Mouse (Mus musculus): ENCODE measurements at regions not wholly inside any gene's neighbourhood (a gene's known extent, or its start where the extent isn't known, plus 50 kb on each side); places are given as distances from the start of the nearest gene placed in this dataset.

DNA sequence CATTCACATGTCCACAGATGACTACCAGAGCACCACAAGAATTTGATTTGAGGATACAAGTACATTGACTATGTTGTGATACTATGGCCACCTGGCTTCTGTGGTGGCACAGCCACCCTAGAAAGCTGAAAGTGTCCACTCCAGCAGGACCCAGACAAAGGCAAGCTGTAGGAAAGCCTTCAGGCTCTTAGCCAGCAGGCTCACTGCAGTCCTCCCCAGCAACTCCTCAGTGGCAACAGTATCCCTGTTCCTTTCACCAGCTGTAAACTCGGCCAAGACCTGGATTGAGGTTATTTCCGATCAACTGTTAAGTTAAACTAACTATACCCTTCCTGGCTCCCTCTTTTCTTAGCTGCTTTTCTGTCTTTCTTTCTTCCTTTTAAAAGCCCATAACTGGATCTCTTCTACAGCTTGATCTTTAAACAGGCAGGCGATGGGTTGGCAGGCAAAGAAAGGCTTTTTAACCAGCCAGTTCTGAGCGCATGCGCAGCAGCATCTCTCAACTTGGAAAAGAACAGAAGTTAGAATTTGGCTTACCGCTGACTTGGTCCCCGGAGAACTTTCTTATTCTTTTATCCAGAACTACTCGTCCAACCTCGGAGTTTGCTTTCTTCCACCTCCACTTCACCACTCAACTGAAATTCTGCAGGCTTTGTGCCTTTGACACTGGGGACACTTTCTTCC lies 202.5 kb upstream of the Nt5e start:
- CTCF ChIA-PET = interaction anchor here in 1 of 4 experiments (0.7 kb wide), 1 partner anchor 705 kb away, joined by 3 read pairs; no protein-coding TSS in a partner anchor
- POLR2A ChIA-PET = no interaction called here

DNA sequence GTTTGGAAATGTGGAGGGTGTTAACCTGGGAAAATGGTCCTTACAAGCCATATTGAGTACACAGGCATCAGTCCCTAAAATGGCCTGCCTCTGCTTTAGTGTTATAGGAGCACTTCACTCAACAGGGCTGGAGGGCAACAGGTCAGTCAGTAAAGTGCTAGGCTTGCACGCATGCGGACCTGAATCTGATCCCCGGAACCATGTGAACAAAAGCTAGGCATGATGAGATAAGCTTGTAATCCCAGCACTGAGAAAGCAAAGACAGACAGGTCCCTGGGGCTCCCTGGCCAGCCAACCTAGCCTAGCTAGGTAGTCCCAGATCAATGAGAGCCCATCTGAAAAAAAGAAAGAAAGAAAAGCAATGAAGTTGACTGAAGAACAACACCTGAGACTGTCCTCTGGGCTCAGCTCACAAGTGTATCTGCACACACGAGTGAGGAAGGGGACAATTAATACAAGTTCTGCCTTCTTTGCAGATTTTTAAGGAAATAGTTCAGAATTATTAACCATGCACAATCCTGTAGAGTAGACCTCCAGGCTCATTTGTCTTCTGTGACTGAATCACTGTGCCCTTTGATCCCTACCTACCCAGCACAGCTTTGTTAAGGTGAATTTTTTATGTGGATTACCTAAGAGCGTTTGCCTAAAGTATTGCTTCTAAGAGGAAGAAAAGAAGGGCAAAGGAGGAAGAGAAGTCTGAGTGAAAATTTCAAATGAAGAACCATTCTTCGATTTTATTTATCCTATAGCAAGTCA lies 163.8 kb upstream of the Nt5e start:
- CTCF ChIA-PET = no interaction called here
- POLR2A ChIA-PET = interaction anchor here in 1 of 4 experiments (0.6 kb wide), 1 partner anchor 1023 kb away, joined by 5 read pairs; no protein-coding TSS in a partner anchor

DNA sequence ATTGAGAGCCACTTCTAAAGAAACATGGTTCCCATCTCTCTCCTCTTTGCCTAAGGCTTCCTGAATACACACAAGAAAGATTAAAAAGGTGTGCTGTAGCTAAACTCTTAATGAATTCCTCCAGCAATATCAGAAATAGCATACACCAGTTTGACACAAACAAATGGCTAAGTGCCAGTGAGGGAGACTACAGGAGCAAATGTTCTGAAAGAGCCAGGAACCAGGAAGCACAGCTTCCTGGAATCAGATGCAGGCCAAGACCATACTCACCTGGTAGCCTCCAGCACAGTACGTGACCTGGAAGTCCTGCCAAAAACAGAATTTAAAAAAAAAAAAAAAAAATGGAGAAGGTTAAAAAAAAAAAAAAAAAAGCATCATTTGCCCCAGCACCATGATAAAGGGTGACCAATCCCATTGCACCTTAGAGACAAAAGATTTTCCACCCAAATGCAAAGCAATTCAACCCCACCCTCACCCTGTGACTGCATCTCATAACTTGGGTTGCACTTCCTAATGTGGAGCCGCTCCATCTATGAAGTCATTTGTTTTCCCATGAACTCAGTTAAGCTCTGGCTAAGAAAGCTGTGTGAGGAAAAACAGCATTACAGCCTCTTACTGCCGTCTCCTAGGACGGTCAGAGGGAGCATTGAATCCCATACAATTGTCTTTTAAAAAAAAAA lies 149.3 kb upstream of the Nt5e start:
- POLR2A ChIA-PET = interaction anchor here in 1 of 4 experiments (0.7 kb wide), 1 partner anchor 22 kb away, joined by 3 read pairs; no protein-coding TSS in a partner anchor

DNA sequence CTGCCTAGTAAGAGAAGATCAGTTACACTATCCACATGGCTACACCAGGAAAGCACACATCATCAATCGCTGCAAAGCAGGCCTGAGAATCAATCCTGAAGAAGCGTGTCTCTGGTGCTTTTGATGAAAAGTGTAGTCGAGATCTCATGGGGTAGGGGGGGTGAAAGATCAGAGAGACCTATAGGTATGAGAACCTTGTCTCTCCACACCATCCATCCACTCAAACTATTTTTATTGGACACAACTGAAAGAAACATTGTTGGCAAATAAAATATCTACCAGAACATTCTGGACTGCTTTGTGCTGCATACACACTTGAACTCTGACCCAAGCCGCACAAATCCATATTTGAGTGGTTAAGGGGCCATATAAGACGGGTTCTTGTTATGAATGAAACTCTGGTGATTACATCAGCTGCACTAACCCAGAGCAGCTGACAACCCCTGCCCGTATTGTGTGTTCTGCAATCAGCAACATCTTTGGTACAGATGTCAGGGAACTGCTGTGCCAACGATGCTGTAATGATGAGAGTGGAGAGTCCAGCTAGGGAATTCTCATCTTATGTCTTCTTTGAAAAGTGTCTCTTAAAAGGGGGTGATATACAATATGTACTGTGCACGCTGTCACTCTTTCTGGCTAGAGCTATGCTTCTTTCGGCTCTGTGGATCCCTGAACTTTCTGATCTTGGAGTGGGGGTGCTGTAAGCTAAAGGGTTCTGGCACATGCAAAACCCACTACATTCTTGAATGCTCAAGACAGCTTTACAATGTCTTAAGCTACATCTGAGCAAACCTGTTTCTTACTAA lies 145.6 kb upstream of the Nt5e start:
- POLR2A ChIA-PET = no interaction called here

More for the DNA sequence above, 149.3 kb upstream of the Nt5e start:
- CTCF ChIA-PET = no interaction called here

DNA sequence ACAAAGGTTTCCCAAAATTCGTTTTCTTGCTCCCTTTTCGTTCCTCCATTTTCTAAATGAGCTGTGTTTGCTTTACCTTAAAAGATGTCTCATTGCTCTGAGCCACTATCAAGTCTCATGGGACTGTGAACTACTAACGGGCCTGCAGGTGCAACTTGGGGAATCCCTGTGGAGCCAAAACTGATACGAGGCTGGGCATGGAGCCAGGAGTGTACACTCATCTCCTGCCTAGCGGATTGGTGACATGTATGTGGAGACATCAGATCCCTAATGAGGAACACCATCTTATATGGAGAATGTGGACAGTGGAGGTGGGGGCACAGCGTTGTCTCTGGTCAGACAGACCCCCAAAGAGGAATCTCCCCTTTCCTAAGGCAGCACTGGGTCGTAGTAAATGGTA lies 119.6 kb upstream of the Nt5e start:
- CTCF ChIA-PET = no interaction called here
- POLR2A ChIA-PET = no interaction called here

More for the DNA sequence above, 145.6 kb upstream of the Nt5e start:
- CTCF ChIA-PET = no interaction called here

DNA sequence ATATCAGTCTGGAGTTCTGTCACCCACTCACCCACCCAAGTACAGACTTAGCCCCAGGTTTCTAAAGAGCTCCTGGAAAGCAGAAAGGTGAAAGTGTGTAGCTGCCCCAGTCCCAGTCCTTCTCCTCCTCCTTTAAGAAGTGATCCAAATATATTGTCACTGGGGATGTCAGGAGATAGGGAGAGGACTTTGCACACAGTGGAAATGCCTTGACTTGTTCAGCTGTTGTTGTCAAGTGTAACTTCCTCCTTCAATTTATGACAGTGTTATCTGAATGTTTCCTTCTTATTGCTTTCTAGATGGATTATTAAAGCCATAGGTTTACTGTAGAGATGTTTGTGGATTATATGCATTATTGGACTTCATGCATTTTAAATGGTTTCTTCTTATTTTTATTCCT lies 119.0 kb upstream of the Nt5e start:
- CTCF ChIA-PET = no interaction called here
- POLR2A ChIA-PET = no interaction called here

DNA sequence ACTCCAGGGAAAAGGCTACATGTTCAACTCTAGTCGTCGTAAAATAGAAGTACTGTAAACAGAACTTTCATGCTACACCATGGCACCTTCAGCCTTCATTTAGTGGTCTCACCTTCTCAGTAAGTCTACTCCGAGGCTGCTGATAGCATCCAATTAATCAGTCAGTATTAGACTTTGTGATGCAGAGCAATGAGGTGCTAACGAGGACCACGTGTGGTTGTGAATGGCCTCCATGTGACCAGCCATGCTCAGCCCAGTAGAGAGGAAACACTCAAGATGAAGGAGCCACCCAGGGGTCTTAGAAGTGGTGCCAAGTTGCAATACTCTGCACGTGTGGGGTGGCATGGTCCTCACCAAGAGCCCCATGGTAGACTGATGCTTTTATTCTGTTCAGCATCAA lies 112.2 kb upstream of the Nt5e start:
- CTCF ChIA-PET = no interaction called here
- POLR2A ChIA-PET = no interaction called here

DNA sequence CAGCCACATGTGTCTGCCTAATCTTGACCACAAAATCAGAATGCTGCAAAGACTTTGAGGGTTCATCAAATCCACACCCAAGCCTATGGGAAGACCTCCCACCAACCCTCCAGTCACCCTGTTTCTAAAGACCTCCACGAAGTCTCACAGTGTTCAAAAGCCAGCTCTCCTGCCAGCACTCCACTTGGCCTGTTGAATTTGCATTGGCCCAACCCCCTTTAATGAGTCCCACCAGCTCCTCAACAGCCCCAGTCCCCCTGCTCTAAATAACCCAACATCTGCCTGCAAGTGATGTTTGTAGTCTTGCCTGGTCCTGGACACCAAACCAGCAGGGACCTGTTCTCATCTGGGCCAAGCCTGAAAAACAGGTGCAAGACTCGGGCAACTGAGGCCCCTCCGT lies 106.6 kb upstream of the Nt5e start:
- CTCF ChIA-PET = interaction anchor here in 3 of 4 experiments (0.5 to 1.6 kb wide), 7 partner anchors 8 to 802 kb away, joined by 3 to 5 read pairs (median 3); no protein-coding TSS in a partner anchor
- POLR2A ChIA-PET = interaction anchor here in 2 of 4 experiments (0.5 to 1.5 kb wide), 3 partner anchors 258 to 490 kb away, joined by 3 to 4 read pairs (median 3); no protein-coding TSS in a partner anchor

DNA sequence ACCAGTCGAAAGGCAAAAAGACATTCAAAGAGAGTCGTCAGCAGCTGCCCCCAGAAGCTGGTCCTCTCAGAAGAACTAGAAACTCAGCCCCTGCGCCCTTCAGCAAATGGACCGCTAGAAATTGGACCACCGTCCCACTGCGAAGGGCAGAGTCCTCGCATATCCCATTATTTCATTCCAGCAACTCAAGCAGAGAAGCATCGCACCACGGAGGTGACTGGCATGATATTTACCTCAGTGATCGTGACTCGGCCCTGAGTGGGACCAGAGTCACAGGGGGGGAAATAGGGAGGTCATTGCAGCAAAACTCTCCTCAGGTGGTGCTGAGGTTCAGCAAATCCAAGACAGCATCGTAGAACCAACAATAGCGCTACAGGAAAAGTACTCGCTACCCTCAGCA lies 105.7 kb upstream of the Nt5e start:
- POLR2A ChIA-PET = interaction anchor here in 2 of 4 experiments (0.5 to 0.7 kb wide), 3 partner anchors 257 to 538 kb away, joined by 3 read pairs; partner anchors contain the start of gene Syncrip (in 1 of the 2)
- CTCF ChIA-PET = interaction anchor here (0.5 to 1.6 kb wide), 17 partner anchors 11 to 802 kb away, joined by 3 to 8 read pairs (median 3); partner anchors contain the start of gene Tbx18 (in 1 of the 4)

DNA sequence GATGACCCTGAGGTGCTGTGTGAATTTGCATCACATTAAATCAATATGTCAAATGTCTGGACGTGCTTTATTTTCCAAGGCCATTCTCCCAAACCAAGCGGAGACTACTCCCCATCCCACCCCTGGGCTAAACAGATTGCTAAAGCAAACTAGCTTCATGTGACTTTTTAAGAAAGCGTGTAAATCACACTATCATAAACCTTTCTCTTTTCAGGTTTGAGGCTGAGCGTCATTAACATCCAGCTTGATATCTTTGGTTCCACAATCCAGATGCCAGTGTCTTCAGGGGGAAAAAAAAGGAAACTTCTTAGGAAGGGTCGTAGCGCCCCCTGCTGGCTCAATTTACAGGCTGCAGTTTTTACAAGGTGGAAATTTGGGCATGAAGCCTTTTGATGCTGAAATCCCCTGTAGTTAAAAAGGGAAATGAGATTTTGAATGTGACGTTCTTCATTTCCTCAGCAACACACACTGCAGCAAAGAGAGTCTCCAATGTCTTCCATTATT lies 105.1 kb upstream of the Nt5e start:
- POLR2A ChIA-PET = interaction anchor here in 1 of 4 experiments (0.6 to 0.7 kb wide), 2 partner anchors 260 to 538 kb away, joined by 3 read pairs; partner anchors contain the start of gene Syncrip
- CTCF ChIA-PET = interaction anchor here (0.5 to 1.6 kb wide), 17 partner anchors 11 to 803 kb away, joined by 3 to 8 read pairs (median 3); partner anchors contain the start of gene Tbx18 (in 1 of the 4)

DNA sequence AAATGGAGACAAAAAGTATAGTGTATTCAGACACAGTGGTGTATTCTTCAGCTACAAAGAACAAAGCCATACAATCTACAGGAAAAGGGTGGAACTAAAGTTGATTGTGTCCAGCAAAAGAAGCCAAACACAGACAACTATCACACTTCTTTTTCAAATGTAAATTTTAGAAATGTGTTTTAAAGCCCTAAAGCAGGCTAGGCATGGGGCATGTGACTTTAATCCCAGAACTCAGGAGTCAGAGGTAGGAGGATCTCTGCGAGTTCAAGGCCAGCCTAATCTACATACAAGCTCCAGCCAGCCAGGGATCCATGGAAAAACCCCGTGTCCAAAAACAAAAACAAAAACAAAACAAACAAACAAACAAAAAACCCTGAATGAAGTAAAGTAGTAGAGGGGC lies 89.9 kb upstream of the Nt5e start:
- POLR2A ChIA-PET = interaction anchor here in 3 of 4 experiments (0.8 to 2.0 kb wide), 9 partner anchors 95 to 286 kb away, joined by 3 to 9 read pairs (median 4); no protein-coding TSS in a partner anchor
- CTCF ChIA-PET = interaction anchor here in 1 of 4 experiments (0.8 kb wide), 1 partner anchor 10 kb away, joined by 3 read pairs; no protein-coding TSS in a partner anchor

DNA sequence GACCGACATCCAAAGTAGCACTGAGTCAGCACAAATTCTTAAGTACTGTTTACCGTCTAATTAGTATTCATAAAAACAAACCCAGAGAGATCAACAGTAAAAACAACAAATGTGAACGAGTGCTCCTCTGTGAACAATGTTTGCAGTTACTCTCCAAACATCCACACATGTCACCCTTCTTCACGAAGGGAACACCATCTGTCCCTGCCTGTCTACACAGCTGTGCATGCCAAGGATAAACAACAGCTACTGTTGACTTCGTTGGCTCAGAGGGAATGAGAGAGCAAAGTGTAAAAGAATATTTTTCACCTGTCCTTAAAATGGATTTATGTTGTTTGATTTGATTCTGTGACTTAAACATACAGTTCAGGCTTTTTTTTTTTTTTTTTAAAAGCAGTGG lies 88.7 kb upstream of the Nt5e start:
- ChIA-PET POLR2A (interaction anchor here in 3 of 4 experiments (0.6 to 2.0 kb wide), 8 partner anchors 94 to 715 kb away, joined by 3 to 6 read pairs (median 4); no protein-coding TSS in a partner anchor), CTCF (interaction anchor here in 1 of 4 experiments (0.6 kb wide), 1 partner anchor 321 kb away, joined by 10 read pairs; no protein-coding TSS in a partner anchor)

DNA sequence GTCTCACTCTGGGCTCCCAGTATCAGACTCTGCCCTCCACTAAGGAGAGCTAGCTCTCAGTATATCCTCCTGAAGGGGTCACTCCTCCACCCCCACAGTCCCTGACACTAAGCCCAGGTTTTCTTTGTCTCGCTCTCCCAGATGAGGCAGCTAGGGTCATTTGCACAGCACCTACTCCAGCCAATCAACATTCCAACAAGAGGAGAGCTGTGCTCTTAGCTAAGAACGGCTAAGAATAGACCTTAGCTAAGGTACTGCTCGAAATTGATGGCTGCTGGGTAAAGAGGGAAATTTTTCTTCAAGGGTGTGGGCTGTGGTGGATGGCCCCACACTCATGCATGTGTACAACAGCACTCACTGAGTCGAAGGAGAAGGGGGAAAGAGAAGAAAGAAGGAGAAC lies 86.3 kb upstream of the Nt5e start:
- CTCF ChIA-PET = interaction anchor here (0.6 to 2.7 kb wide), 27 partner anchors 14 to 1924 kb away, joined by 3 to 23 read pairs (median 4); partner anchors contain the start of gene Zfp949 (in 1 of the 4)
- POLR2A ChIA-PET = interaction anchor here (0.8 to 3.6 kb wide), 18 partner anchors 13 to 307 kb away, joined by 3 to 21 read pairs (median 5); partner anchors contain the start of genes Syncrip (in 2 of the 4) and Zfp949 (in 1 of the 4)

DNA sequence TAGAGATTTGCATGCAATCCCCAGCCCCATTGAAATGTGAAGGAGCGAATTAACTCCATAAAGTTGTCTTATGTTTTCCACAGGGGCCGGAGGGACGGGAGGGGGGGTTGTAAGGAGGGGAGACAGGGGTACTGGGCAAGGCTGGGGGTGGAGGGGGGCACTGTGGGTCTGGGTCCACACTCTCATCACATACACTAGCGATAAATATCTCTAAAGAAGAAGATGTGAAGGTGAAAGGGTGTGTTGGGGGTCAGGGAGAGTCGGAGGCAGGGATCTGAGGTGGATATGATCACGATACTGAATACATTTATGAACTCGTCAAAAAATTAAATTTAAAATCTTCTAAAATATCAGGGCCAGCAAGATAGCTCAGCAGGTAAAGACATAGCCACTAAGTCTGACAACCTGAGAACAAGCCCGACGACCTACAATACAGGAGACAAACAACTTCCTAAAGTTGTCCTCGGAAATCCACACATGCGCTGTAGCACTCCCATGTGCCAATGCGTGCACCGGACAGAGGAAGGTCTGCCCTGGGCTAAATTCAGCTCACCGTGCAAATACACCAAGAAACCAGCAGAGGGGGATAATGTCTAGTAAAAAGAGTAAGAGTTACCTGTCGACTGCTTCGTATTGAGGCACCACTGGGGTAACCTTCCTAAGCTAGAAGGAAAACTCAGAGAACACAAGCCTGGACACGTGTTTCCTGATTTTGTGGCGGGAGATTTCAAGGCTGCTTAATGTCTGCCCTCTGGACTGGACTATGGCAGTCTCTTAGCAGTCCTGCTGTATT lies 85.6 kb upstream of the Nt5e start:
- CTCF ChIA-PET = interaction anchor here (0.6 to 2.7 kb wide), 51 partner anchors 10 to 306 kb away, joined by 3 to 23 read pairs (median 4); partner anchors contain the start of genes Snx14 (in 2 of the 4) and Zfp949 (in 2 of the 4)
- POLR2A ChIA-PET = interaction anchor here (0.6 to 3.6 kb wide), 26 partner anchors 14 to 306 kb away, joined by 3 to 21 read pairs (median 4); partner anchors contain the start of genes Syncrip (in 2 of the 4), Zfp949 (in 2 of the 4) and Snx14 (in 1 of the 4)

DNA sequence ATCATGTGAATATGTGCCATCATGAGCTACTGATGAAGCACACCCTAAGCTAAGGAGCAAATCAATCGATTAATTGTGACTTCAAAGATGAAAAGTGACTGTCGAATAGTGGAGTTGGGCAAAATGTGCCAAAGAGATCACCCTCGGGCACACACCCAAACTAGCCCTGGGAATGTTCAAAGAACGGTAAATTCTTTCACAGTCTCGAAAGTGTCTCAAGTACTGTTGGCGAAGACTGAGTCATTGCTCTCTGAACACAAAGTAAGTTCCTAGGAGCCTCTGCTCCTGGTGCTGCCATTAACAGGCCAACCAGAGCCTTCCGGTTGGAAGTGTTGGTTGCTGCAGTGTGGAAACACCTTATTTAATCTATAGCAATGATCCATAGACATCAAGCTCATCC lies 84.5 kb upstream of the Nt5e start:
- ChIA-PET POLR2A (interaction anchor here in 3 of 4 experiments (1.0 to 3.6 kb wide), 7 partner anchors 10 to 303 kb away, joined by 3 to 20 read pairs (median 6); partner anchors contain the start of genes Snx14 (in 1 of the 3) and Syncrip (in 1 of the 3)), CTCF (interaction anchor here (0.6 to 2.7 kb wide), 6 partner anchors 14 to 300 kb away, joined by 3 to 22 read pairs (median 6); no protein-coding TSS in a partner anchor)

DNA sequence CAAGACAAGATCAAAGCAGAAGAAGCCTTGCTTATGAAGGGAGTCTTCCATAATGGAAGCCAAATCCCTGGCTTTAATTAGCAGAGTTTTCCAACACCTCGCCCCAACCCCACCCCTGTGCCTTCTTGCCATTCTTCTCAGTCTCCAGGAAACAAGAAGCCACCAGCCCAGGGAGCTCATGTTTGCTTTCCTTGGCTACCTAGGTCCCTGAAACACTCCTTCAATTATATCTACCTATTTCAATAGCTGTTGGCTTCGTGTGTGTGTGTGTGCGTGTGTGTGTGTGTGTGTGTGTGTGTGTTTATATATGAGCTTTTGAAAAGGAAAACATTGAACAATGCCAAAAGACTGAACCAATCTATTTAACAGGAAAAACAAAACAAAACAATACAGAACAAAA lies 82.5 kb upstream of the Nt5e start:
- ChIA-PET CTCF (interaction anchor here in 1 of 4 experiments (0.6 kb wide), 1 partner anchor 313 kb away, joined by 7 read pairs; no protein-coding TSS in a partner anchor), POLR2A (interaction anchor here in 2 of 4 experiments (0.5 to 1.6 kb wide), 7 partner anchors 10 to 279 kb away, joined by 3 to 8 read pairs (median 4); partner anchors contain the start of gene Nt5e (in 1 of the 2))
